Mouse (Mus musculus): ENCODE results near the gene Drd4. TPM values are rescaled to one million over a fixed set of nuclear protein-coding genes. Genes with fewer than 3 reads are reported as not detected.

Gene Drd4
- polyA plus RNA-seq, 1 experiment: 0.09 TPM

- no peak for DNase-seq (ENCODE audit: low read depth in 1 of 2, low spot score in 2 of 2)
- H3K36me3 ChIP-seq (ENCODE audit: control insufficient read depth, insufficient read depth, low read length): peaks cover 3% of the 10 kb centered on the region
- TF ChIP-seq CTCF (IDR thresholded peaks at IDR 0.05; ENCODE audit: extremely low read depth, insufficient read depth, insufficient read length, insufficient replicate concordance): no peak
- no peak for TF ChIP-seq POLR2A (IDR thresholded peaks at IDR 0.05; ENCODE audit: low read depth, low read length)
- H3K27me3 ChIP-seq (ENCODE audit: control insufficient read depth, insufficient read depth, low read length): no peaks in the 10 kb centered on the region
- no peak overlapping the region for H3K4me3 ChIP-seq (ENCODE audit: extremely low read depth, insufficient read depth, insufficient read length)
- H3K27ac ChIP-seq (ENCODE audit: insufficient read depth, low read length): no peak overlapping the region
- peaks cover 14% of the 10 kb centered on the region; the same call in 1 of the 2 replicates for H3K4me1 ChIP-seq (ENCODE audit: control insufficient read depth, insufficient read depth, insufficient read length)
- WGBS: 82% methylated on average over 20 of the region's 20 CpGs
Observed at GRCm38 (mm10) chr7:141339215-141339920, 47.6 kb downstream of the Drd4 start.

- Histone ChIP-seq H3K4me3 (ENCODE audit: extremely low read depth, insufficient read depth, insufficient read length) (no peak overlapping the region), H3K36me3 (ENCODE audit: control insufficient read depth, insufficient read depth, low read length) (no peaks in the 10 kb centered on the region), H3K27me3 (ENCODE audit: control insufficient read depth, insufficient read depth, low read length) (no peaks in the 10 kb centered on the region), H3K27ac (ENCODE audit: insufficient read depth, low read length) (no peak overlapping the region), H3K4me1 (ENCODE audit: control insufficient read depth, insufficient read depth, insufficient read length) (peaks cover 14% of the 10 kb centered on the region; the same call in 1 of the 2 replicates)
- TF ChIP-seq CTCF (IDR thresholded peaks at IDR 0.05; ENCODE audit: extremely low read depth, insufficient read depth, insufficient read length, insufficient replicate concordance) (no peak), POLR2A (IDR thresholded peaks at IDR 0.05; ENCODE audit: low read depth, low read length) (no peak)
- DNase-seq (ENCODE audit: low read depth in 1 of 2, low spot score in 2 of 2): no peak
- 96% methylated on average over 7 of the region's 7 CpGs for WGBS
Observed at GRCm38 (mm10) chr7:141340023-141340422, 48.2 kb downstream of the Drd4 start.

GRCm38 (mm10) chr7:141340476-141340875, 48.7 kb downstream of the Drd4 start:
- H3K27me3 ChIP-seq (ENCODE audit: control insufficient read depth, insufficient read depth, low read length): no peaks in the 10 kb centered on the region
- H3K4me1 ChIP-seq (ENCODE audit: control insufficient read depth, insufficient read depth, insufficient read length): peaks cover 14% of the 10 kb centered on the region; the same call in 1 of the 2 replicates
- H3K4me3 ChIP-seq (ENCODE audit: extremely low read depth, insufficient read depth, insufficient read length): no peak overlapping the region
- DNase-seq (ENCODE audit: low read depth in 1 of 2, low spot score in 2 of 2): no peak
- no peaks in the 10 kb centered on the region for H3K36me3 ChIP-seq (ENCODE audit: control insufficient read depth, insufficient read depth, low read length)
- no peak overlapping the region for H3K27ac ChIP-seq (ENCODE audit: insufficient read depth, low read length)
- WGBS: 93% methylated on average over 6 of the region's 6 CpGs
- TF ChIP-seq POLR2A (IDR thresholded peaks at IDR 0.05; ENCODE audit: low read depth, low read length): no peak
- TF ChIP-seq CTCF (IDR thresholded peaks at IDR 0.05; ENCODE audit: extremely low read depth, insufficient read depth, insufficient read length, insufficient replicate concordance): no peak

GRCm38 (mm10) chr7:141341689-141342226, 50.0 kb downstream of the Drd4 start:
- no peak overlapping the region for H3K27ac ChIP-seq (ENCODE audit: insufficient read depth, low read length)
- H3K27me3 ChIP-seq (ENCODE audit: control insufficient read depth, insufficient read depth, low read length): no peaks in the 10 kb centered on the region
- WGBS: 86% methylated on average over 10 of the region's 10 CpGs
- no peaks in the 10 kb centered on the region for H3K36me3 ChIP-seq (ENCODE audit: control insufficient read depth, insufficient read depth, low read length)
- DNase-seq (ENCODE audit: low read depth in 1 of 2, low spot score in 2 of 2): no peak
- H3K4me3 ChIP-seq (ENCODE audit: extremely low read depth, insufficient read depth, insufficient read length): no peak overlapping the region
- TF ChIP-seq CTCF (IDR thresholded peaks at IDR 0.05; ENCODE audit: extremely low read depth, insufficient read depth, insufficient read length, insufficient replicate concordance) (no peak), POLR2A (IDR thresholded peaks at IDR 0.05; ENCODE audit: low read depth, low read length) (no peak)
- peaks cover 14% of the 10 kb centered on the region; the same call in 1 of the 2 replicates for H3K4me1 ChIP-seq (ENCODE audit: control insufficient read depth, insufficient read depth, insufficient read length)

GRCm38 (mm10) chr7:141343230-141343629, 51.4 kb downstream of the Drd4 start:
- TF ChIP-seq CTCF (IDR thresholded peaks at IDR 0.05; ENCODE audit: extremely low read depth, insufficient read depth, insufficient read length, insufficient replicate concordance) (no peak), POLR2A (IDR thresholded peaks at IDR 0.05; ENCODE audit: low read depth, low read length) (no peak)
- Histone ChIP-seq H3K27ac (ENCODE audit: insufficient read depth, low read length) (no peak overlapping the region), H3K4me3 (ENCODE audit: extremely low read depth, insufficient read depth, insufficient read length) (no peak overlapping the region), H3K27me3 (ENCODE audit: control insufficient read depth, insufficient read depth, low read length) (no peaks in the 10 kb centered on the region), H3K36me3 (ENCODE audit: control insufficient read depth, insufficient read depth, low read length) (no peaks in the 10 kb centered on the region), H3K4me1 (ENCODE audit: control insufficient read depth, insufficient read depth, insufficient read length) (peaks cover 5% of the 10 kb centered on the region; the same call in 1 of the 2 replicates)
- WGBS: 83% methylated on average over 2 of the region's 2 CpGs
- no peak for DNase-seq (ENCODE audit: low read depth in 1 of 2, low spot score in 2 of 2)

- H3K4me3 ChIP-seq (ENCODE audit: extremely low read depth, insufficient read depth, insufficient read length): no peak overlapping the region
- H3K27ac ChIP-seq (ENCODE audit: insufficient read depth, low read length): no peak overlapping the region
- no peaks in the 10 kb centered on the region for H3K36me3 ChIP-seq (ENCODE audit: control insufficient read depth, insufficient read depth, low read length)
- TF ChIP-seq POLR2A (IDR thresholded peaks at IDR 0.05; ENCODE audit: low read depth, low read length): no peak
- no peak for TF ChIP-seq CTCF (IDR thresholded peaks at IDR 0.05; ENCODE audit: extremely low read depth, insufficient read depth, insufficient read length, insufficient replicate concordance)
- no peaks in the 10 kb centered on the region for H3K27me3 ChIP-seq (ENCODE audit: control insufficient read depth, insufficient read depth, low read length)
- no peak for DNase-seq (ENCODE audit: low read depth in 1 of 2, low spot score in 2 of 2)
- H3K4me1 ChIP-seq (ENCODE audit: control insufficient read depth, insufficient read depth, insufficient read length): peaks cover under 1% of the 10 kb centered on the region; the same call in 1 of the 2 replicates
- 81% methylated on average over 7 of the region's 7 CpGs for WGBS
Observed at GRCm38 (mm10) chr7:141343696-141344095, 51.9 kb downstream of the Drd4 start.

- H3K36me3 ChIP-seq (ENCODE audit: control insufficient read depth, insufficient read depth, low read length): no peaks in the 10 kb centered on the region
- TF ChIP-seq POLR2A (IDR thresholded peaks at IDR 0.05; ENCODE audit: low read depth, low read length) (no peak), CTCF (IDR thresholded peaks at IDR 0.05; ENCODE audit: extremely low read depth, insufficient read depth, insufficient read length, insufficient replicate concordance) (no peak)
- H3K27ac ChIP-seq (ENCODE audit: insufficient read depth, low read length): no peak overlapping the region
- 36% methylated on average over 5 of the region's 5 CpGs for WGBS
- no peaks in the 10 kb centered on the region; the same call in 1 of the 2 replicates for H3K4me1 ChIP-seq (ENCODE audit: control insufficient read depth, insufficient read depth, insufficient read length)
- no peak for DNase-seq (ENCODE audit: low read depth in 1 of 2, low spot score in 2 of 2)
- no peak overlapping the region for H3K4me3 ChIP-seq (ENCODE audit: extremely low read depth, insufficient read depth, insufficient read length)
- H3K27me3 ChIP-seq (ENCODE audit: control insufficient read depth, insufficient read depth, low read length): no peaks in the 10 kb centered on the region
Observed at GRCm38 (mm10) chr7:141344787-141345186, 53.0 kb downstream of the Drd4 start.

Other genes starting within 250 kb of the Drd4 start
- 0.79 and 1.9 TPM in 2 replicates for gene B4galnt4, start 230.9 kb upstream of the Drd4 start, polyA plus RNA-seq (2012; rRNA removed)
- 30.1 and 36.7 TPM in 2 replicates for gene Pkp3, start 213.8 kb upstream of the Drd4 start, polyA plus RNA-seq (2012; rRNA removed)
- gene Sigirr, start 191.4 kb upstream of the Drd4 start, polyA plus RNA-seq (2012; rRNA removed): 35.8 and 45.5 TPM in 2 replicates
- gene Ano9, start 174.2 kb upstream of the Drd4 start, polyA plus RNA-seq (2012; rRNA removed): 0.02 and 0.23 TPM in 2 replicates
- gene Ptdss2, start 169.6 kb upstream of the Drd4 start, polyA plus RNA-seq (2012; rRNA removed): 26.8 and 27.0 TPM in 2 replicates
- 90.8 and 113 TPM in 2 replicates for gene Rnh1, start 119.1 kb upstream of the Drd4 start, polyA plus RNA-seq (2012; rRNA removed)
- 29.0 and 33.2 TPM in 2 replicates for gene Hras, start 98.0 kb upstream of the Drd4 start, polyA plus RNA-seq (2012; rRNA removed)
- 5.2 and 5.5 TPM in 2 replicates for gene Lrrc56, start 97.8 kb upstream of the Drd4 start, polyA plus RNA-seq (2012; rRNA removed)
- 6.8 and 7.4 TPM in 2 replicates for gene Lmntd2, start 77.9 kb upstream of the Drd4 start, polyA plus RNA-seq (2012; rRNA removed)
- gene Rassf7, start 76.1 kb upstream of the Drd4 start, polyA plus RNA-seq (2012; rRNA removed): 13.0 and 18.4 TPM in 2 replicates
- gene Phrf1, start 63.2 kb upstream of the Drd4 start, polyA plus RNA-seq (2012; rRNA removed): 29.3 and 31.4 TPM in 2 replicates
- 105 and 160 TPM in 2 replicates for gene Irf7, start 25.5 kb upstream of the Drd4 start, polyA plus RNA-seq (2012; rRNA removed)
- 0.14 and 0.15 TPM in 2 replicates for gene Cdhr5, start 15.2 kb upstream of the Drd4 start, polyA plus RNA-seq (2012; rRNA removed)
- gene Sct, start 12.9 kb upstream of the Drd4 start, polyA plus RNA-seq (2012; rRNA removed): 1.6 and 4.5 TPM in 2 replicates
- 15.3 and 15.9 TPM in 2 replicates for gene Deaf1, start 35.7 kb downstream of the Drd4 start, polyA plus RNA-seq (2012; rRNA removed)
- 32.4 and 37.0 TPM in 2 replicates for gene Tmem80, start 35.7 kb downstream of the Drd4 start, polyA plus RNA-seq (2012; rRNA removed)
- gene Eps8l2, start 46.9 kb downstream of the Drd4 start, polyA plus RNA-seq (2012; rRNA removed): 2.5 TPM in 2 replicates
- 155 and 184 TPM in 2 replicates for gene Taldo1, start 100.2 kb downstream of the Drd4 start, polyA plus RNA-seq (2012; rRNA removed)
- 56.7 and 72.5 TPM in 2 replicates for gene Gatd1, start 122.1 kb downstream of the Drd4 start, polyA plus RNA-seq (2012; rRNA removed)
- gene Cend1, start 137.5 kb downstream of the Drd4 start, polyA plus RNA-seq (2012; rRNA removed): 0.08 and 0.11 TPM in 2 replicates
- gene Slc25a22, start 145.9 kb downstream of the Drd4 start, polyA plus RNA-seq (2012; rRNA removed): 66.2 and 89.4 TPM in 2 replicates
- 20.4 and 31.0 TPM in 2 replicates for gene Pidd1, start 152.0 kb downstream of the Drd4 start, polyA plus RNA-seq (2012; rRNA removed)
- gene Rplp2, start 155.4 kb downstream of the Drd4 start, polyA plus RNA-seq (2012; rRNA removed): 645 and 662 TPM in 2 replicates
- 87.3 and 106 TPM in 2 replicates for gene Pnpla2, start 163.2 kb downstream of the Drd4 start, polyA plus RNA-seq (2012; rRNA removed)
- gene Cracr2b, start 169.1 kb downstream of the Drd4 start, polyA plus RNA-seq (2012; rRNA removed): 14.4 and 17.7 TPM in 2 replicates
- gene Cd151, start 175.4 kb downstream of the Drd4 start, polyA plus RNA-seq (2012; rRNA removed): 89.5 and 114 TPM in 2 replicates
- gene Polr2l, start 183.1 kb downstream of the Drd4 start, polyA plus RNA-seq (2012; rRNA removed): 20.5 and 23.5 TPM in 2 replicates
- gene Tspan4, start 183.2 kb downstream of the Drd4 start, polyA plus RNA-seq (2012; rRNA removed): 97.6 and 109 TPM in 2 replicates
- 13.8 and 14.6 TPM in 2 replicates for gene Chid1, start 247.9 kb downstream of the Drd4 start, polyA plus RNA-seq (2012; rRNA removed)